Mouse (Mus musculus) stomach, postnatal 0 days (tissue): Measurements from ENCODE around the gene Pdia4.

Source experiments
- CTCF ChIP-seq: IDR thresholded peaks from 2 replicates; pipeline ENCODE4 v1.5.1; 2016; ENCODE audit warnings: antibody characterized with exemption, low read depth, mild to moderate bottlenecking, moderate library complexity
- EP300 ChIP-seq: optimal IDR thresholded peaks from 2 replicates; pipeline ENCODE3; 2016; ENCODE audit warnings: antibody characterized with exemption

GRCm38 (mm10) chr6:47808545-47808944, 4.7 kb downstream of the Pdia4 start:
- TF ChIP-seq CTCF (no peak), EP300 (no peak)
